Mouse (Mus musculus): ENCODE results near the gene Ap2m1. TPM values are rescaled to one million over a fixed set of nuclear protein-coding genes. Genes with fewer than 3 reads are reported as not detected.

The Ap2m1 gene
- polyA plus RNA-seq, 1 experiment from 2014 or later, result 650 TPM

DNA sequence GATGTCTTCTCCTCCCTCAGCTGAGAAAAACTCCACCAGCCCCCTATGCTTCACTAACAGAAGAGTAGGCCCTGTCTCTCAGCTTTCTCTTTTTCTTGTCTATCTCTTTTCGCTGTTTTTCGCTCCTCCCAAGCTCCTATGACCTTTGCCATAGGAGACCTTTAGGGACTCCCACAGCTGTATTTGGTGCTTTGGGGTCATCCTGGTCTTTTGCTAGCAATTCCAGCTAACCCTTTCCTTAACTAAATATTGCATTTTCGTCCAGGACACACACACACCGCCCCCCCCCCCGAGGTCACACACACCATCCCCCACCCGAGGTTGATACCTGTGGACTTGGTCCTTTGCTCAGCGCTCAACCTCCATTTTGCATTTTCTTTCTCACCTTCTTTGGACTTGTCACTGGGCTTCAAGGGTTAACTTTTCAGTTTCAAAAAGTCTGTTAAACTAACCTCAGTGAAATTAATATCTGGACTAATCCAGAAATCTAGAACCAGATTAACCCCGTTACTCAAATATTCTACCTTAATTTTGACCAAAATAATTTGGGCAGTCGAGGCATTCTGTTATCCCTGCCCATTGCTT lies 895 bp downstream of the Ap2m1 start:
- Histone ChIP-seq H3K36me3 (replicated peaks) (peaks cover 72% of the 10 kb centered on the region), H3K27ac (replicated peaks) (peak overlapping the region; percentile 96)
- DNase-seq (ENCODE audit: low spot score), result no peak

GRCm38 (mm10) chr16:20537071-20537471 lies 1.8 kb downstream of the Ap2m1 start:
- WGBS, result 30% methylated on average over 5 of the region's 5 CpGs
- peak overlapping the region; percentile 52 for H3K27ac ChIP-seq (replicated peaks)
- H3K9me3 ChIP-seq, result no peaks in the 10 kb centered on the region
- H3K4me3 ChIP-seq, result peak overlapping the region; percentile 95
- peaks cover 72% of the 10 kb centered on the region for H3K36me3 ChIP-seq (replicated peaks)
- DNase-seq (ENCODE audit: low spot score), result no peak
- peaks cover 23% of the 10 kb centered on the region for H3K4me1 ChIP-seq
- no peaks in the 10 kb centered on the region for H3K27me3 ChIP-seq (replicated peaks; ENCODE audit: low read depth, poor library complexity, severe bottlenecking)

More for the DNA sequence above, 895 bp downstream of the Ap2m1 start:
- no peaks in the 10 kb centered on the region for H3K9me3 ChIP-seq
- peak overlapping the region; percentile 95 for H3K4me3 ChIP-seq
- WGBS, result 36% methylated on average over 9 of the region's 9 CpGs
- no peaks in the 10 kb centered on the region for H3K27me3 ChIP-seq (replicated peaks; ENCODE audit: low read depth, poor library complexity, severe bottlenecking)
- H3K4me1 ChIP-seq, result peaks cover 23% of the 10 kb centered on the region

DNA sequence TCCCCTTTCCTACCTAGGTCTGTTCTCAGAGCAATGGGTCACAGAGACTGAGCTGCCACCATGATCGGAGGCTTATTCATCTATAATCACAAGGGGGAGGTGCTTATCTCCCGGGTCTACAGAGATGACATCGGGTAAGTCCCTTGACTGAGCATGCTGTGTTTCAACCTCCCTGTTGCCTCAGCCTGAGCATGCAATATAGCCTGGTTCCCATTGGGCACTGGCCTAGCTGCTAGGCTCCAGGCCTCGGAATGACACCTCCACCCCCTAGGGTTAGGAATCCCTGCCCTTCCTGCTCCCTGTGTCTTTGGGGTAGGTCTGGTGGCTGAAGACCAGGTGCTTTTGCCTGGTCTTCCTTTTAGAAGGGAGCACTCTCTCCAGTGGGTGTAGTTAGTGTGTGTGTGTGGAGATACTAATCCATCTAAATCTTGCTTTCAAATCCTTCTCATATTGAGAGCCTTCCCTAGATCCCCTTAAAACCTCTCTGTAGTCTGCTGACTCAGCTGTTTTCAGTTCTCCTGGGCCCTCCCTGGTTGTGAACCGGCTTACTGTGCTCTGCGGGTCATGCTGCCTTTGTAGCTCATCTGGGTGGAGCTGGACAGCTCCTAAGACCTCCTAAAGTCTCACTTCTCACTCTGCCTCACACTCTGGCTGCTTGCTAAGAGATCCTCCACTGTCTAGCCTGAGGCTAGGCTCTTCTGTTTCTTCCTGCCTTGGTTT lies 2.5 kb downstream of the Ap2m1 start:
- 49% methylated on average over 6 of the region's 6 CpGs for WGBS
- H3K4me1 ChIP-seq, result peaks cover 23% of the 10 kb centered on the region
- no peaks in the 10 kb centered on the region for H3K27me3 ChIP-seq (replicated peaks; ENCODE audit: low read depth, poor library complexity, severe bottlenecking)
- no peak overlapping the region; the same call in 1 of the 2 replicates for H3K27ac ChIP-seq (replicated peaks)
- no peaks in the 10 kb centered on the region for H3K9me3 ChIP-seq
- no peak for DNase-seq (ENCODE audit: low spot score)
- peaks cover 72% of the 10 kb centered on the region for H3K36me3 ChIP-seq (replicated peaks)
- peak overlapping the region; percentile 95; the same call in 1 of the 2 replicates for H3K4me3 ChIP-seq

DNA sequence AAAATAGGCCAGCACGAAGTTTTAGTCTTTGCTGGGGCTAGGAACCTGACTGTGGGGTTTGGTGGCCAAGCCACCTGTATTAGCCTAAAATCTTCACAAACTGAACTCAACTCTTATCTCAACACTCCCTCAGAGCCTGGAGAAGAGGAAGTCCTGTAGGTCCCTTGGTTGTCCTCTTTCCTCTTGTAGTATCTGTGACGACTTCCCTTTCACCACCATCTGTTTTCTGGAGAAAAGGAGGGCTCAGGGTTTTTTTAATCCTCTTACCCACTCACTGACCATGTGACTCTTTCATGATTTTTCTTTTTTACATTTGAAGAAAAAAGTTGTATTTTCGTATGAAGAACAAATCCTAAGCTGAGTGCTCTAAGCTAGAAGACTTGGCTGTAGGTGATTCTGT lies 4.4 kb downstream of the Ap2m1 start:
- no peaks in the 10 kb centered on the region for H3K9me3 ChIP-seq
- H3K27me3 ChIP-seq (replicated peaks; ENCODE audit: low read depth, poor library complexity, severe bottlenecking), result no peaks in the 10 kb centered on the region
- WGBS, result 82% methylated on average over 3 of the region's 3 CpGs
- peaks cover 23% of the 10 kb centered on the region for H3K4me1 ChIP-seq
- peaks cover 71% of the 10 kb centered on the region for H3K36me3 ChIP-seq (replicated peaks)
- H3K4me3 ChIP-seq, result no peak overlapping the region
- DNase-seq (ENCODE audit: low spot score), result no peak
- no peak overlapping the region for H3K27ac ChIP-seq (replicated peaks)

DNA sequence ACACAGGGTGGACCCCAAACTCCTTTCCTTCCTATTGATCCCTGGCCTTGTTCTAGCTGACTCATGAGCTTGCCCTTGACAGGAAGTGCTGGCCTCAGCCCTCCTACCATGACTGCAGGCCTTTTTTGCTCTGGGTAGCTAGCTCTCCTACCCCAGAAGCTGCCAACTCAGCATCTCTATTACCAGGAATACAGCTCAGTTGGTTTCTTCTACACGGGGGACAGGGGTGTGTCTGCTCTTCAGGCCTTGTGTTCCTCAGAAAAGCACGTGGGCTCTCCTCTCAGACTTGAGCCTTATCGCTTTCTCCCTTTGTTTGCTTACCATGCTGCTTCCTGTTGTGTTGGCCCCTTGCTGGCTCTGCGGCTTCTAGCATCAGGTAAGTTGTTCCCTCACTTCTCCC lies 5.2 kb downstream of the Ap2m1 start:
- no peaks in the 10 kb centered on the region for H3K27me3 ChIP-seq (replicated peaks; ENCODE audit: low read depth, poor library complexity, severe bottlenecking)
- H3K9me3 ChIP-seq, result no peaks in the 10 kb centered on the region
- H3K4me3 ChIP-seq, result no peak overlapping the region
- peaks cover 79% of the 10 kb centered on the region for H3K36me3 ChIP-seq (replicated peaks)
- no peak for DNase-seq (ENCODE audit: low spot score)
- WGBS, result 85% methylated on average over 4 of the region's 4 CpGs
- peaks cover 23% of the 10 kb centered on the region for H3K4me1 ChIP-seq
- no peak overlapping the region for H3K27ac ChIP-seq (replicated peaks)

DNA sequence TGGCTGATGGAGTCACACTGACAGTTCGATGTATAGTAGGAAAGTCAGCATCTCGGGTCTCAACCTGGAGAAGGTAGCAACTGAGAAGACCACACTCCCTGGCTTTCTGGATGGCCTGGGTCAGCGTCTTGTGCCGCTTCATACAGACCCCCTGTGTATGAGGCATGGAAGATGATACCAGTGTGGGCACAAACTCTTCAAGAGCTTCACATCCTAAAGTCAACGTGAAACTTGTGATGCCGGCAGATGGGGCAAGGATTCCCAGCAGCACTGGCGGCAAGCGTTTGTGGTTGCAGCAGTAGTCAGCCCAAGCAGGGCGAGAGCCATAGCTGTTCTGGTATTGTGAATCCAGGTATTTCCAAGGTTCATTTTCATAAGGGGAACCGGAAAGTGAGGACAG lies 10.4 kb downstream of the Ap2m1 start:
- no peaks in the 10 kb centered on the region for H3K9me3 ChIP-seq
- peaks cover 16% of the 10 kb centered on the region for H3K4me1 ChIP-seq
- H3K27me3 ChIP-seq (replicated peaks; ENCODE audit: low read depth, poor library complexity, severe bottlenecking), result no peaks in the 10 kb centered on the region
- no peak overlapping the region for H3K27ac ChIP-seq (replicated peaks)
- WGBS, result 90% methylated on average over 10 of the region's 10 CpGs
- H3K36me3 ChIP-seq (replicated peaks), result peaks cover 64% of the 10 kb centered on the region
- H3K4me3 ChIP-seq, result no peak overlapping the region
- DNase-seq (ENCODE audit: low spot score), result no peak

- Histone ChIP-seq H3K27me3 (replicated peaks; ENCODE audit: low read depth, poor library complexity, severe bottlenecking) (no peaks in the 10 kb centered on the region), H3K36me3 (replicated peaks) (peaks cover 64% of the 10 kb centered on the region), H3K4me1 (peaks cover 16% of the 10 kb centered on the region), H3K4me3 (peak overlapping the region; percentile 93), H3K9me3 (no peaks in the 10 kb centered on the region), H3K27ac (replicated peaks) (no peak overlapping the region)
- no peak for DNase-seq (ENCODE audit: low spot score)
- 61% methylated on average over 5 of the region's 5 CpGs for WGBS
These were observed 12.1 kb downstream of the Ap2m1 start for GRCm38 (mm10) chr16:20547423-20547822.

DNA sequence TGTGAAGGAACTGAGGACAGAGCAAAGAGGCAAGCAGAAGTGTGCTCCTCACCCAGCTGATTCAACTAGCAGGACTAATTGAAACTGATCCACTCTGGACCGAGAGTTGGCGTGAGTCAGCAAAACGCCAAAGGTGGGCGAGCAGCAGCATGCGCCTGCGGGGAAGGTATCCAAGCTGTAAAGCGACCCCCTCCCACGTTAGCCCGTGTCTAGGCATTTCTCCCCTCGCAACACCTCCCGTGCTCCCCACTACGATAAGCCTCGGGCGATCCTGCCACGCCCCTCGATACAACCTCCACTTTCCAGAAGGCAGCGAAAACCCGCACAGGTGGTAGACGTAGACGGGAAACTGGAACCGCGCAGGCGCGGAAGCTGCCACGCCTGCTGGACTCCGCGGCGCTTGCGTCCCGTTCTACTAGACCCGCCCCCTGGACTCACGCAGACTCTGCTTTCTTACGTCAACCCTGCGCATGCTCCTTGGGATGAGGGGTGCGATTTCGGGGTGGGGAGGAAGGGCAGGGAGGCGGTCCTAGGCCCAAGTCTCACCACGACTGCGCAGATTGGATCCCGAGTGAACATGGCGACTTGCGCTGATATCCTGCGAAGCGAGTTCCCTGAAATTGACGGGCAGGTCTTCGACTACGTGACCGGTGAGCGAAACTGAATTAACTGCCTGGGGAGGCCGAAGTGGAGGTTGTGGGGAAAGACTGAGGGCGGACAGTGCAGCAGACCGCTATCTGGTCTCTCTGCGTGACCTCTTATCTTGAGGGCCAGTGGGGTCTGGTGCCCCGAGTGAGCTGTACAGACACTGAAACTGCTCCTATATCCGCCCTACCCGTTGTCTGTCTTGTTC lies 13.0 kb downstream of the Ap2m1 start, which contains the start of gene Abcf3:
Gene Abcf3 (plus strand): TSS at position 482 of the 853 bp plus-strand sequence.
- Histone ChIP-seq H3K4me3 (peak within 1 kb of the TSS; percentile 93), H3K9me3 (no peaks in the 10 kb centered on the region), H3K4me1 (peaks cover 16% of the 10 kb centered on the region), H3K27ac (replicated peaks) (peak within 1 kb of the TSS; percentile 78), H3K36me3 (replicated peaks) (peaks cover 65% of the 10 kb centered on the region), H3K27me3 (replicated peaks; ENCODE audit: low read depth, poor library complexity, severe bottlenecking) (no peaks in the 10 kb centered on the region)
- under 1% methylated on average over 56 of the region's 56 CpGs for WGBS
- DNase-seq (ENCODE audit: low spot score), result peak; percentile 99

- 58% methylated on average over 9 of the region's 9 CpGs for WGBS
- Histone ChIP-seq H3K36me3 (replicated peaks) (peaks cover 67% of the 10 kb centered on the region), H3K27ac (replicated peaks) (peak overlapping the region; percentile 78), H3K27me3 (replicated peaks; ENCODE audit: low read depth, poor library complexity, severe bottlenecking) (no peaks in the 10 kb centered on the region), H3K4me3 (peak overlapping the region; percentile 93), H3K9me3 (no peaks in the 10 kb centered on the region), H3K4me1 (peaks cover 16% of the 10 kb centered on the region)
- DNase-seq (ENCODE audit: low spot score), result no peak
These were observed 13.9 kb downstream of the Ap2m1 start for GRCm38 (mm10) chr16:20549161-20549560.

GRCm38 (mm10) chr16:20551691-20552090 lies 16.4 kb downstream of the Ap2m1 start:
- H3K4me3 ChIP-seq, result no peak overlapping the region
- H3K27me3 ChIP-seq (replicated peaks; ENCODE audit: low read depth, poor library complexity, severe bottlenecking), result no peaks in the 10 kb centered on the region
- H3K9me3 ChIP-seq, result no peaks in the 10 kb centered on the region
- WGBS, result 94% methylated on average over 5 of the region's 5 CpGs
- H3K4me1 ChIP-seq, result peaks cover 16% of the 10 kb centered on the region
- H3K27ac ChIP-seq (replicated peaks), result no peak overlapping the region
- peaks cover 62% of the 10 kb centered on the region for H3K36me3 ChIP-seq (replicated peaks)
- DNase-seq (ENCODE audit: low spot score), result no peak

GRCm38 (mm10) chr16:20552594-20552993 lies 17.3 kb downstream of the Ap2m1 start:
- 93% methylated on average over 1 of the region's 1 CpGs for WGBS
- Histone ChIP-seq H3K27ac (replicated peaks) (no peak overlapping the region), H3K27me3 (replicated peaks; ENCODE audit: low read depth, poor library complexity, severe bottlenecking) (no peaks in the 10 kb centered on the region), H3K36me3 (replicated peaks) (peaks cover 67% of the 10 kb centered on the region), H3K9me3 (no peaks in the 10 kb centered on the region), H3K4me1 (peaks cover 13% of the 10 kb centered on the region), H3K4me3 (no peak overlapping the region)
- DNase-seq (ENCODE audit: low spot score), result no peak

GRCm38 (mm10) chr16:20555000-20555399 lies 19.7 kb downstream of the Ap2m1 start:
- DNase-seq (ENCODE audit: low spot score), result no peak
- Histone ChIP-seq H3K9me3 (no peaks in the 10 kb centered on the region), H3K27ac (replicated peaks) (no peak overlapping the region), H3K4me1 (no peaks in the 10 kb centered on the region), H3K36me3 (replicated peaks) (peaks cover 88% of the 10 kb centered on the region), H3K4me3 (no peak overlapping the region), H3K27me3 (replicated peaks; ENCODE audit: low read depth, poor library complexity, severe bottlenecking) (no peaks in the 10 kb centered on the region)
- 89% methylated on average over 6 of the region's 6 CpGs for WGBS
